Mouse (Mus musculus): Measurements from ENCODE around the gene Slc43a1. TPM values are rescaled to one million over a fixed set of nuclear protein-coding genes. Genes with fewer than 3 reads are reported as not detected.
"Not testable (repeated sequence)": the region's sequence is repeated elsewhere in the genome, so short reads cannot be mapped to it uniquely, and the experiment has no call there.

The Slc43a1 gene
- total and polyA plus RNA-seq, 2 experiments from 2014 or later: 0.46 to 1.8 TPM

- Histone ChIP-seq H3K27me3 (ENCODE audit: insufficient read depth, low read length) (no peaks in the 10 kb centered on the region), H3K9ac (replicated peaks; ENCODE audit: low read length, poor library complexity, severe bottlenecking) (peak within 1 kb of the TSS; percentile 56), H3K4me2 (ENCODE audit: low read depth, low read length, poor library complexity, severe bottlenecking) (peak within 1 kb of the TSS; percentile 98), H3K36me3 (ENCODE audit: insufficient read depth, low read length) (no peaks in the 10 kb centered on the region), H3K27ac (ENCODE audit: low read depth, low read length) (no peak within 1 kb of the TSS), H3K4me1 (ENCODE audit: insufficient read depth, low read length) (no peaks in the 10 kb centered on the region; the same call in 1 of the 2 replicates), H3K9me3 (ENCODE audit: low read length) (no peaks in the 10 kb centered on the region), H3K4me3 (ENCODE audit: low read depth, low read length) (peak within 1 kb of the TSS; percentile 52)
- under 1% methylated on average over 21 of the region's 21 CpGs for WGBS
- DNase-seq (ENCODE audit: low spot score) (peak; percentile 52), ATAC-seq (ENCODE audit: low FRiP score) (peak; percentile 76)
- TF ChIP-seq CTCF (IDR thresholded peaks at IDR 0.05): no peak
Observed at GRCm38 (mm10) chr2:84798493-84798921, 40.1 kb upstream of the Slc43a1 start, which contains the start of gene Ube2l6. Gene Ube2l6, plus strand, starts transcription at chr2:84798828.

- Histone ChIP-seq H3K4me1 (ENCODE audit: insufficient read depth, low read length) (no peaks in the 10 kb centered on the region; the same call in 1 of the 2 replicates), H3K4me3 (ENCODE audit: low read depth, low read length) (peak overlapping the region; percentile 52), H3K27me3 (ENCODE audit: insufficient read depth, low read length) (no peaks in the 10 kb centered on the region), H3K27ac (ENCODE audit: low read depth, low read length) (no peak overlapping the region), H3K36me3 (ENCODE audit: insufficient read depth, low read length) (no peaks in the 10 kb centered on the region), H3K9ac (replicated peaks; ENCODE audit: low read length, poor library complexity, severe bottlenecking) (peak overlapping the region; percentile 56), H3K4me2 (ENCODE audit: low read depth, low read length, poor library complexity, severe bottlenecking) (peak overlapping the region; percentile 98), H3K9me3 (ENCODE audit: low read length) (no peaks in the 10 kb centered on the region)
- under 1% methylated on average over 7 of the region's 16 CpGs for WGBS
- DNase-seq (ENCODE audit: low spot score): peak; percentile 81
- ATAC-seq (ENCODE audit: low FRiP score): peak; percentile 35; the same call in 1 of the 2 replicates
- TF ChIP-seq CTCF (IDR thresholded peaks at IDR 0.05): peak; percentile 77
Observed at GRCm38 (mm10) chr2:84799041-84799561, 39.5 kb upstream of the Slc43a1 start.

- WGBS: 78% methylated on average over 4 of the region's 4 CpGs
- no peaks in the 10 kb centered on the region; the same call in 1 of the 2 replicates for H3K4me1 ChIP-seq (ENCODE audit: insufficient read depth, low read length)
- ATAC-seq (ENCODE audit: low FRiP score): no peak
- no peak overlapping the region for H3K9ac ChIP-seq (replicated peaks; ENCODE audit: low read length, poor library complexity, severe bottlenecking)
- DNase-seq (ENCODE audit: low spot score): no peak
- no peaks in the 10 kb centered on the region for H3K27me3 ChIP-seq (ENCODE audit: insufficient read depth, low read length)
- H3K4me2 ChIP-seq (ENCODE audit: low read depth, low read length, poor library complexity, severe bottlenecking): no peak overlapping the region
- H3K9me3 ChIP-seq (ENCODE audit: low read length): no peaks in the 10 kb centered on the region
- no peak for TF ChIP-seq CTCF (IDR thresholded peaks at IDR 0.05)
- H3K36me3 ChIP-seq (ENCODE audit: insufficient read depth, low read length): no peaks in the 10 kb centered on the region
- H3K4me3 ChIP-seq (ENCODE audit: low read depth, low read length): no peak overlapping the region
- H3K27ac ChIP-seq (ENCODE audit: low read depth, low read length): no peak overlapping the region
Observed at GRCm38 (mm10) chr2:84800304-84800703, 38.3 kb upstream of the Slc43a1 start.

GRCm38 (mm10) chr2:84801223-84801622, 37.4 kb upstream of the Slc43a1 start:
- H3K4me3 ChIP-seq (ENCODE audit: low read depth, low read length); H3K4me1 ChIP-seq (ENCODE audit: insufficient read depth, low read length); H3K27me3 ChIP-seq (ENCODE audit: insufficient read depth, low read length); H3K36me3 ChIP-seq (ENCODE audit: insufficient read depth, low read length); H3K4me2 ChIP-seq (ENCODE audit: low read depth, low read length, poor library complexity, severe bottlenecking); DNase-seq (ENCODE audit: low spot score); ATAC-seq (ENCODE audit: low FRiP score); H3K9ac ChIP-seq (replicated peaks; ENCODE audit: low read length, poor library complexity, severe bottlenecking); H3K27ac ChIP-seq (ENCODE audit: low read depth, low read length); H3K9me3 ChIP-seq (ENCODE audit: low read length): not testable (repeated sequence)
- 78% methylated on average over 5 of the region's 5 CpGs for WGBS

- 94% methylated on average over 7 of the region's 7 CpGs for WGBS
- TF ChIP-seq CTCF (IDR thresholded peaks at IDR 0.05): no peak
- DNase-seq (ENCODE audit: low spot score): no peak
- no peaks in the 10 kb centered on the region for H3K27me3 ChIP-seq (ENCODE audit: insufficient read depth, low read length)
- no peak overlapping the region for H3K27ac ChIP-seq (ENCODE audit: low read depth, low read length)
- no peak overlapping the region for H3K4me3 ChIP-seq (ENCODE audit: low read depth, low read length)
- H3K9ac ChIP-seq (replicated peaks; ENCODE audit: low read length, poor library complexity, severe bottlenecking): no peak overlapping the region
- no peak overlapping the region for H3K4me2 ChIP-seq (ENCODE audit: low read depth, low read length, poor library complexity, severe bottlenecking)
- H3K9me3 ChIP-seq (ENCODE audit: low read length): no peaks in the 10 kb centered on the region
- H3K4me1 ChIP-seq (ENCODE audit: insufficient read depth, low read length): no peaks in the 10 kb centered on the region; the same call in 1 of the 2 replicates
- H3K36me3 ChIP-seq (ENCODE audit: insufficient read depth, low read length): no peaks in the 10 kb centered on the region
- no peak for ATAC-seq (ENCODE audit: low FRiP score)
Observed at GRCm38 (mm10) chr2:84803963-84804362, 34.7 kb upstream of the Slc43a1 start.

GRCm38 (mm10) chr2:84806546-84806945, 32.1 kb upstream of the Slc43a1 start:
- H3K9ac ChIP-seq (replicated peaks; ENCODE audit: low read length, poor library complexity, severe bottlenecking): no peak overlapping the region
- H3K36me3 ChIP-seq (ENCODE audit: insufficient read depth, low read length): no peaks in the 10 kb centered on the region
- no peak overlapping the region for H3K4me3 ChIP-seq (ENCODE audit: low read depth, low read length)
- no peaks in the 10 kb centered on the region for H3K27me3 ChIP-seq (ENCODE audit: insufficient read depth, low read length)
- TF ChIP-seq CTCF (IDR thresholded peaks at IDR 0.05): no peak
- ATAC-seq (ENCODE audit: low FRiP score) (no peak), DNase-seq (ENCODE audit: low spot score) (no peak)
- no peak overlapping the region for H3K4me2 ChIP-seq (ENCODE audit: low read depth, low read length, poor library complexity, severe bottlenecking)
- H3K9me3 ChIP-seq (ENCODE audit: low read length): no peaks in the 10 kb centered on the region
- H3K4me1 ChIP-seq (ENCODE audit: insufficient read depth, low read length): no peaks in the 10 kb centered on the region
- WGBS: 73% methylated on average over 5 of the region's 5 CpGs
- no peak overlapping the region for H3K27ac ChIP-seq (ENCODE audit: low read depth, low read length)

Data from midbrain, postnatal 0 days (tissue).